ENCODE assay signal across 8 mouse cellular contexts in genomic region chr8:71602666-71603334, GRCm38 (mm10). TPM values are rescaled to one million over a fixed set of nuclear protein-coding genes. Genes with fewer than 3 reads are reported as not detected.
DNase-seq lines count a peak whose midpoint lies in the region; ATAC-seq lines count a peak whose summit lies in the region.

No protein-coding gene starts in this region.

- 2% methylated on average over 32 of the region's 32 CpGs for WGBS in embryonic facial prominence, embryonic 15.5 days
- WGBS in heart, embryonic 16.5 days, result 1% methylated on average over 32 of the region's 32 CpGs
- WGBS in stomach, embryonic 14.5 days, result 1% methylated on average over 32 of the region's 32 CpGs

- ATAC-seq in embryonic facial prominence, embryonic 15.5 days (ENCODE audit: insufficient number of reproducible peaks, low FRiP score, low TSS enrichment, low read depth), result peak; percentile 77
- ATAC-seq in heart, embryonic 16.5 days (replicated peaks; ENCODE audit: extremely low read depth, insufficient read depth, low FRiP score), result peak; percentile 62
- ATAC-seq in megakaryocyte, adult 5-6 weeks (ENCODE audit: poor library complexity, severe bottlenecking), result peak; percentile 61
- peak; percentile 89 for ATAC-seq in stomach, embryonic 14.5 days (ENCODE audit: insufficient number of reproducible peaks, insufficient read depth, low FRiP score, low read depth)
- ATAC-seq in erythroid progenitor cell, adult 5-6 weeks (replicated peaks; ENCODE audit: low FRiP score, poor library complexity, severe bottlenecking), result no peak

- peaks cover 30% of the 10 kb centered on the region for H3K27me3 ChIP-seq in embryonic facial prominence, embryonic 15.5 days
- peaks cover 25% of the 10 kb centered on the region for H3K27me3 ChIP-seq in heart, embryonic 16.5 days (ENCODE audit: control insufficient read depth, insufficient read depth, low read length)
- 0 out of 2 replicates have a peak, but pooled peaks cover 2% of the 10 kb centered on the region for H3K27me3 ChIP-seq in stomach, embryonic 14.5 days (ENCODE audit: control insufficient read depth, insufficient read depth, low read length)

- H3K4me3 ChIP-seq in embryonic facial prominence, embryonic 15.5 days (replicated peaks), result peak overlapping the region; percentile 40
- peak overlapping the region; percentile 46 for H3K4me3 ChIP-seq in heart, embryonic 16.5 days (ENCODE audit: low read length)
- H3K4me3 ChIP-seq in stomach, embryonic 14.5 days (ENCODE audit: low read depth, low read length), result peak overlapping the region; percentile 36

- peak; percentile 47 to 69 for DNase-seq in layer of hippocampus, adult 18-20 months (ENCODE audit: low spot score in 2 of 2)
- DNase-seq in layer of hippocampus, postnatal 14 days (ENCODE audit: low spot score in 2 of 2), result no peak
- DNase-seq in kidney, postnatal 14 days, result peak; percentile 92

- 0 out of 2 replicates have a peak overlapping the region, but pooled peaks have one; percentile 34 for H3K27ac ChIP-seq in embryonic facial prominence, embryonic 15.5 days (replicated peaks)
- H3K27ac ChIP-seq in heart, embryonic 16.5 days (ENCODE audit: low read length), result no peak overlapping the region
- no peak overlapping the region; the same call in 1 of the 2 replicates for H3K27ac ChIP-seq in stomach, embryonic 14.5 days (ENCODE audit: low read length)

- H3K36me3 ChIP-seq in embryonic facial prominence, embryonic 15.5 days, result 0 out of 2 replicates have a peak, but pooled peaks cover 5% of the 10 kb centered on the region
- no peaks in the 10 kb centered on the region for H3K36me3 ChIP-seq in heart, embryonic 16.5 days (ENCODE audit: control insufficient read depth, insufficient read depth)
- no peaks in the 10 kb centered on the region for H3K36me3 ChIP-seq in stomach, embryonic 14.5 days (ENCODE audit: control insufficient read depth, insufficient read depth, low read length)

- H3K4me1 ChIP-seq in embryonic facial prominence, embryonic 15.5 days, result peaks cover 19% of the 10 kb centered on the region
- peaks cover 16% of the 10 kb centered on the region for H3K4me1 ChIP-seq in heart, embryonic 16.5 days (ENCODE audit: control insufficient read depth, insufficient read depth, low read length)
- H3K4me1 ChIP-seq in stomach, embryonic 14.5 days (ENCODE audit: control insufficient read depth, insufficient read depth, low read length), result peaks cover 16% of the 10 kb centered on the region

- no peaks in the 10 kb centered on the region for H3K9me3 ChIP-seq in embryonic facial prominence, embryonic 15.5 days (replicated peaks)
- no peaks in the 10 kb centered on the region for H3K9me3 ChIP-seq in heart, embryonic 16.5 days (replicated peaks; ENCODE audit: control insufficient read depth, low read length)
- no peaks in the 10 kb centered on the region for H3K9me3 ChIP-seq in stomach, embryonic 14.5 days (ENCODE audit: control insufficient read depth, low read depth, low read length)

- H3K9ac ChIP-seq in embryonic facial prominence, embryonic 15.5 days, result peak overlapping the region; percentile 12; the same call in 1 of the 2 replicates
- H3K9ac ChIP-seq in heart, embryonic 16.5 days (ENCODE audit: low read length), result peak overlapping the region; percentile 1; the same call in 1 of the 2 replicates
- H3K9ac ChIP-seq in stomach, embryonic 14.5 days (replicated peaks; ENCODE audit: low read depth, low read length), result peak overlapping the region; percentile 25; the same call in 1 of the 2 replicates

- peak overlapping the region; percentile 67 for H3K4me2 ChIP-seq in embryonic facial prominence, embryonic 15.5 days (replicated peaks)
- H3K4me2 ChIP-seq in heart, embryonic 16.5 days (ENCODE audit: low read depth, low read length), result peak overlapping the region; percentile 61
- peak overlapping the region; percentile 73 for H3K4me2 ChIP-seq in stomach, embryonic 14.5 days (replicated peaks; ENCODE audit: low read depth, low read length)

RNA-seq across cellular contexts. Expression of gene Fam129c, which starts 5.4 kb away (rescaled TPM):
- 1 to 10 TPM; 2.5 to 3.1 TPM for total RNA-seq in layer of hippocampus, adult 18-20 months (2021)
- total RNA-seq in layer of hippocampus, postnatal 14 days (2021), result 1 to 10 TPM; 2.6 to 2.7 TPM
- polyA plus RNA-seq in embryonic facial prominence, embryonic 15.5 days (2015; fragmentation: Nextera tagmentation; extraction: Ambion mirVana), result 3.1 and 4.7 TPM in 2 replicates
- 3.9 and 4.4 TPM in 2 replicates for polyA plus RNA-seq in heart, embryonic 16.5 days (2015; fragmentation: Nextera tagmentation; extraction: Ambion mirVana)
- total RNA-seq in megakaryocyte, adult 5-6 weeks (2015), result 4.6 and 4.8 TPM in 2 replicates
- total RNA-seq in megakaryocyte, adult 5-6 weeks (2017), result 3.6 and 8.6 TPM in 2 replicates
- polyA plus RNA-seq in stomach, embryonic 14.5 days (2014; fragmentation: Nextera tagmentation; extraction: Ambion mirVana), result 3.4 and 4.5 TPM in 2 replicates
- total RNA-seq in erythroid progenitor cell, adult 5-6 weeks (2015; ENCODE audit: low replicate concordance), result 54.1 and 135 TPM in 2 replicates
- total RNA-seq in erythroid progenitor cell, adult 5-6 weeks (2017; ENCODE audit: low replicate concordance), result 7.4 and 32.9 TPM in 2 replicates

RNA-seq across cellular contexts. Expression of gene Colgalt1, which starts 8.0 kb away (rescaled TPM):
- 10 to 100 TPM; 53.7 to 54.1 TPM for total RNA-seq in layer of hippocampus, adult 18-20 months (2021)
- total RNA-seq in layer of hippocampus, postnatal 14 days (2021), result 10 to 100 TPM; 58.4 to 62.9 TPM
- 94.6 and 98.9 TPM in 2 replicates for polyA plus RNA-seq in embryonic facial prominence, embryonic 15.5 days (2015; fragmentation: Nextera tagmentation; extraction: Ambion mirVana)
- polyA plus RNA-seq in heart, embryonic 16.5 days (2015; fragmentation: Nextera tagmentation; extraction: Ambion mirVana), result 54.4 and 56.0 TPM in 2 replicates
- 46.8 and 51.2 TPM in 2 replicates for total RNA-seq in megakaryocyte, adult 5-6 weeks (2015)
- total RNA-seq in megakaryocyte, adult 5-6 weeks (2017), result 54.8 and 56.8 TPM in 2 replicates
- 87.6 and 89.1 TPM in 2 replicates for polyA plus RNA-seq in stomach, embryonic 14.5 days (2014; fragmentation: Nextera tagmentation; extraction: Ambion mirVana)
- total RNA-seq in erythroid progenitor cell, adult 5-6 weeks (2015; ENCODE audit: low replicate concordance), result 5.9 and 19.5 TPM in 2 replicates
- total RNA-seq in erythroid progenitor cell, adult 5-6 weeks (2017; ENCODE audit: low replicate concordance), result 9.2 and 11.0 TPM in 2 replicates

RNA-seq across cellular contexts. Expression of gene Pgls, which starts 10.8 kb away (rescaled TPM):
- 10 to 100 TPM; 32.0 to 33.1 TPM for total RNA-seq in layer of hippocampus, adult 18-20 months (2021)
- 10 to 100 TPM; 59.0 to 61.6 TPM for total RNA-seq in layer of hippocampus, postnatal 14 days (2021)
- 220 and 229 TPM in 2 replicates for polyA plus RNA-seq in embryonic facial prominence, embryonic 15.5 days (2015; fragmentation: Nextera tagmentation; extraction: Ambion mirVana)
- 188 and 205 TPM in 2 replicates for polyA plus RNA-seq in heart, embryonic 16.5 days (2015; fragmentation: Nextera tagmentation; extraction: Ambion mirVana)
- 65.1 and 73.6 TPM in 2 replicates for total RNA-seq in megakaryocyte, adult 5-6 weeks (2015)
- 50.5 and 78.3 TPM in 2 replicates for total RNA-seq in megakaryocyte, adult 5-6 weeks (2017)
- polyA plus RNA-seq in stomach, embryonic 14.5 days (2014; fragmentation: Nextera tagmentation; extraction: Ambion mirVana), result 258 and 266 TPM in 2 replicates
- 31.4 and 36.9 TPM in 2 replicates for total RNA-seq in erythroid progenitor cell, adult 5-6 weeks (2015; ENCODE audit: low replicate concordance)
- total RNA-seq in erythroid progenitor cell, adult 5-6 weeks (2017; ENCODE audit: low replicate concordance), result 14.8 and 31.8 TPM in 2 replicates

RNA-seq across cellular contexts. Expression of gene Slc27a1, which starts 34.1 kb away (rescaled TPM):
- total RNA-seq in layer of hippocampus, adult 18-20 months (2021), result 100 to 1,000 TPM; 105 to 126 TPM
- total RNA-seq in layer of hippocampus, postnatal 14 days (2021), result 100 to 1,000 TPM in 1 of 2 experiments, 10 to 100 TPM in 1; 90.9 to 101 TPM
- polyA plus RNA-seq in embryonic facial prominence, embryonic 15.5 days (2015; fragmentation: Nextera tagmentation; extraction: Ambion mirVana), result 51.1 and 55.7 TPM in 2 replicates
- polyA plus RNA-seq in heart, embryonic 16.5 days (2015; fragmentation: Nextera tagmentation; extraction: Ambion mirVana), result 25.1 and 26.2 TPM in 2 replicates
- total RNA-seq in megakaryocyte, adult 5-6 weeks (2015), result 1.5 and 2.0 TPM in 2 replicates
- 2.8 and 3.9 TPM in 2 replicates for total RNA-seq in megakaryocyte, adult 5-6 weeks (2017)
- polyA plus RNA-seq in stomach, embryonic 14.5 days (2014; fragmentation: Nextera tagmentation; extraction: Ambion mirVana), result 28.2 and 29.4 TPM in 2 replicates
- total RNA-seq in erythroid progenitor cell, adult 5-6 weeks (2015; ENCODE audit: low replicate concordance), result 1.1 and 1.7 TPM in 2 replicates
- total RNA-seq in erythroid progenitor cell, adult 5-6 weeks (2017; ENCODE audit: low replicate concordance), result not detected in 2 replicates

RNA-seq across cellular contexts. Expression of gene Nxnl1, which starts 36.4 kb away (rescaled TPM):
- total RNA-seq in layer of hippocampus, adult 18-20 months (2021), result under 1 TPM; 0.12 to 0.15 TPM
- total RNA-seq in layer of hippocampus, postnatal 14 days (2021), result under 1 TPM; 0.12 to 0.21 TPM
- 0.13 and 0.18 TPM in 2 replicates for polyA plus RNA-seq in embryonic facial prominence, embryonic 15.5 days (2015; fragmentation: Nextera tagmentation; extraction: Ambion mirVana)
- 0.06 and 0.18 TPM in 2 replicates for polyA plus RNA-seq in heart, embryonic 16.5 days (2015; fragmentation: Nextera tagmentation; extraction: Ambion mirVana)
- not detected in 2 replicates for total RNA-seq in megakaryocyte, adult 5-6 weeks (2015)
- total RNA-seq in megakaryocyte, adult 5-6 weeks (2017), result 0.11 TPM in 1 of 2 replicates, not detected in the other
- polyA plus RNA-seq in stomach, embryonic 14.5 days (2014; fragmentation: Nextera tagmentation; extraction: Ambion mirVana), result not detected in 2 replicates
- not detected in 2 replicates for total RNA-seq in erythroid progenitor cell, adult 5-6 weeks (2015; ENCODE audit: low replicate concordance)
- total RNA-seq in erythroid progenitor cell, adult 5-6 weeks (2017; ENCODE audit: low replicate concordance), result not detected in 2 replicates

Comparison
In these comparisons a context has a peak if more than half of its experiments do, and no peak if none do; other contexts are left out.
1. DNase-seq: peak in layer of hippocampus, adult 18-20 months (2 of 2) and kidney, postnatal 14 days (single experiment); none in layer of hippocampus, postnatal 14 days (0 of 2).
2. Peak in every context shown above with its lines, with median percentiles within 50 percentile points of each other: H3K4me2 ChIP-seq, H3K4me3 ChIP-seq and H3K9ac ChIP-seq.